Mouse (Mus musculus): Measurements from ENCODE around the gene Irf9. TPM values are rescaled to one million over a fixed set of nuclear protein-coding genes. Genes with fewer than 3 reads are reported as not detected.

The Irf9 gene
- polyA plus RNA-seq, 1 experiment from 2014 or later, result 10.2 TPM

GRCm38 (mm10) chr14:55603633-55604576 lies 534 bp downstream of the Irf9 start:
- Histone ChIP-seq H3K36me3 (peaks cover 74% of the 10 kb centered on the region), H3K27ac (replicated peaks) (peak overlapping the region; percentile 46), H3K4me3 (peak overlapping the region; percentile 29), H3K9ac (peak overlapping the region; percentile 7; the same call in 1 of the 2 replicates), H3K27me3 (no peaks in the 10 kb centered on the region), H3K4me1 (replicated peaks) (peaks cover 11% of the 10 kb centered on the region; the same call in 1 of the 2 replicates), H3K9me3 (no peaks in the 10 kb centered on the region), H3K4me2 (peak overlapping the region; percentile 46)
- 22% methylated on average over 19 of the region's 19 CpGs for WGBS
- peak; percentile 89 for ATAC-seq (ENCODE audit: low FRiP score, low read depth)

- 92% methylated on average over 11 of the region's 11 CpGs for WGBS
- Histone ChIP-seq H3K4me3 (no peak overlapping the region), H3K4me2 (peak overlapping the region; percentile 46; the same call in 1 of the 2 replicates), H3K9ac (no peak overlapping the region), H3K9me3 (no peaks in the 10 kb centered on the region), H3K36me3 (peaks cover 74% of the 10 kb centered on the region), H3K27ac (replicated peaks) (no peak overlapping the region), H3K27me3 (no peaks in the 10 kb centered on the region), H3K4me1 (replicated peaks) (peaks cover 11% of the 10 kb centered on the region; the same call in 1 of the 2 replicates)
- ATAC-seq (ENCODE audit: low FRiP score, low read depth), result no peak
Measured at GRCm38 (mm10) chr14:55604823-55605222, 1.5 kb downstream of the Irf9 start.

GRCm38 (mm10) chr14:55605743-55606459 lies 2.5 kb downstream of the Irf9 start:
- no peaks in the 10 kb centered on the region for H3K27me3 ChIP-seq
- no peak overlapping the region for H3K4me3 ChIP-seq
- H3K27ac ChIP-seq (replicated peaks), result no peak overlapping the region
- no peak overlapping the region for H3K4me2 ChIP-seq
- no peaks in the 10 kb centered on the region for H3K9me3 ChIP-seq
- H3K9ac ChIP-seq, result no peak overlapping the region
- peaks cover 11% of the 10 kb centered on the region; the same call in 1 of the 2 replicates for H3K4me1 ChIP-seq (replicated peaks)
- WGBS, result 96% methylated on average over 16 of the region's 16 CpGs
- no peak for ATAC-seq (ENCODE audit: low FRiP score, low read depth)
- H3K36me3 ChIP-seq, result peaks cover 67% of the 10 kb centered on the region

GRCm38 (mm10) chr14:55608339-55608738 lies 5.0 kb downstream of the Irf9 start:
- Histone ChIP-seq H3K9me3 (no peaks in the 10 kb centered on the region), H3K4me1 (replicated peaks) (peaks cover 11% of the 10 kb centered on the region; the same call in 1 of the 2 replicates), H3K36me3 (peaks cover 42% of the 10 kb centered on the region), H3K9ac (no peak overlapping the region), H3K4me2 (no peak overlapping the region), H3K4me3 (no peak overlapping the region), H3K27ac (replicated peaks) (no peak overlapping the region), H3K27me3 (no peaks in the 10 kb centered on the region)
- no peak for ATAC-seq (ENCODE audit: low FRiP score, low read depth)
- 96% methylated on average over 6 of the region's 6 CpGs for WGBS

GRCm38 (mm10) chr14:55613346-55613745 lies 10.0 kb downstream of the Irf9 start:
- Histone ChIP-seq H3K4me1 (replicated peaks) (no peaks in the 10 kb centered on the region), H3K9me3 (no peaks in the 10 kb centered on the region), H3K4me2 (no peak overlapping the region), H3K27ac (replicated peaks) (no peak overlapping the region), H3K27me3 (no peaks in the 10 kb centered on the region), H3K4me3 (no peak overlapping the region), H3K9ac (no peak overlapping the region), H3K36me3 (peaks cover 14% of the 10 kb centered on the region)
- 70% methylated on average over 6 of the region's 6 CpGs for WGBS
- ATAC-seq (ENCODE audit: low FRiP score, low read depth), result no peak

GRCm38 (mm10) chr14:55614565-55615178 lies 11.3 kb downstream of the Irf9 start:
- H3K4me3 ChIP-seq, result no peak overlapping the region
- H3K27ac ChIP-seq (replicated peaks), result no peak overlapping the region
- no peak overlapping the region for H3K4me2 ChIP-seq
- H3K36me3 ChIP-seq, result peaks cover 3% of the 10 kb centered on the region
- ATAC-seq (ENCODE audit: low FRiP score, low read depth), result no peak
- no peaks in the 10 kb centered on the region for H3K4me1 ChIP-seq (replicated peaks)
- no peak overlapping the region for H3K9ac ChIP-seq
- WGBS, result 82% methylated on average over 7 of the region's 7 CpGs
- H3K27me3 ChIP-seq, result no peaks in the 10 kb centered on the region
- no peaks in the 10 kb centered on the region for H3K9me3 ChIP-seq

GRCm38 (mm10) chr14:55615876-55616275 lies 12.5 kb downstream of the Irf9 start:
- no peak overlapping the region for H3K27ac ChIP-seq (replicated peaks)
- 43% methylated on average over 2 of the region's 2 CpGs for WGBS
- no peaks in the 10 kb centered on the region for H3K27me3 ChIP-seq

GRCm38 (mm10) chr14:55616844-55617243 lies 13.5 kb downstream of the Irf9 start:
- no peaks in the 10 kb centered on the region for H3K27me3 ChIP-seq
- no peaks in the 10 kb centered on the region for H3K4me1 ChIP-seq (replicated peaks)
- no peak overlapping the region for H3K4me3 ChIP-seq
- no peak overlapping the region for H3K27ac ChIP-seq (replicated peaks)
- ATAC-seq (ENCODE audit: low FRiP score, low read depth), result no peak
- H3K9ac ChIP-seq, result no peak overlapping the region
- 78% methylated on average over 2 of the region's 2 CpGs for WGBS
- H3K9me3 ChIP-seq, result no peaks in the 10 kb centered on the region
- no peaks in the 10 kb centered on the region for H3K36me3 ChIP-seq
- no peak overlapping the region for H3K4me2 ChIP-seq

More at GRCm38 (mm10) chr14:55615876-55616275, 12.5 kb downstream of the Irf9 start:
- ATAC-seq (ENCODE audit: low FRiP score, low read depth), result no peak
- no peak overlapping the region for H3K4me2 ChIP-seq
- no peaks in the 10 kb centered on the region for H3K4me1 ChIP-seq (replicated peaks)
- H3K4me3 ChIP-seq, result no peak overlapping the region
- H3K36me3 ChIP-seq, result no peaks in the 10 kb centered on the region
- H3K9ac ChIP-seq, result no peak overlapping the region
- no peaks in the 10 kb centered on the region for H3K9me3 ChIP-seq

- peak within 1 kb of the TSS; percentile 42 for H3K4me2 ChIP-seq
- H3K9me3 ChIP-seq, result no peaks in the 10 kb centered on the region
- H3K9ac ChIP-seq, result peak within 1 kb of the TSS; percentile 20; the same call in 1 of the 2 replicates
- H3K36me3 ChIP-seq, result no peaks in the 10 kb centered on the region
- H3K4me3 ChIP-seq, result peak within 1 kb of the TSS; percentile 30
- peak within 1 kb of the TSS; percentile 39 for H3K27ac ChIP-seq (replicated peaks)
- no peaks in the 10 kb centered on the region for H3K27me3 ChIP-seq
- no peaks in the 10 kb centered on the region for H3K4me1 ChIP-seq (replicated peaks)
- 22% methylated on average over 21 of the region's 21 CpGs for WGBS
- peak; percentile 88 for ATAC-seq (ENCODE audit: low FRiP score, low read depth)
Measured at GRCm38 (mm10) chr14:55617822-55618221, 14.5 kb downstream of the Irf9 start, which contains the start of gene Rec8. Gene Rec8 (plus strand): TSS chr14:55618037.

GRCm38 (mm10) chr14:55618486-55619195 lies 15.3 kb downstream of the Irf9 start:
- Histone ChIP-seq H3K27ac (replicated peaks) (peak overlapping the region; percentile 39; the same call in 1 of the 2 replicates), H3K9me3 (no peaks in the 10 kb centered on the region), H3K9ac (peak overlapping the region; percentile 20; the same call in 1 of the 2 replicates), H3K27me3 (no peaks in the 10 kb centered on the region), H3K4me2 (peak overlapping the region; percentile 42), H3K4me1 (replicated peaks) (no peaks in the 10 kb centered on the region), H3K4me3 (peak overlapping the region; percentile 30), H3K36me3 (no peaks in the 10 kb centered on the region)
- ATAC-seq (ENCODE audit: low FRiP score, low read depth), result peak; percentile 29; the same call in 1 of the 2 replicates
- 53% methylated on average over 22 of the region's 22 CpGs for WGBS
